Mouse (Mus musculus) embryonic facial prominence, embryonic 13.5 days (tissue): ENCODE measurements around the gene Myl6b. TPM values are rescaled to one million over a fixed set of nuclear protein-coding genes. Genes with fewer than 3 reads are reported as not detected.
A peak's percentile ranks its signal among the peaks of the same experiment; 100 is the strongest.
"Not testable (repeated sequence)": the region's sequence is repeated elsewhere in the genome, so short reads cannot be mapped to it uniquely, and the experiment has no call there.

ENCODE experiments used
- ATAC-seq: fragments of 200-750 bp; cut with Nextera tagmentation; 2 replicates; pipeline ENCODE4 v1.8.0; 2017; ENCODE audit warnings: low read depth; ENCODE audit not compliant: insufficient number of reproducible peaks, insufficient read depth, low FRiP score, low TSS enrichment
- H3K27ac ChIP-seq: fragments of 300-500 bp; sonication (generic); 2 replicates; pipeline ENCODE4 v1.5.1; 2015; ENCODE audit warnings: moderate library complexity, mild to moderate bottlenecking, inconsistent platforms
- H3K27me3 ChIP-seq: fragments of 300-500 bp; sonication (generic); 2 replicates; pipeline ENCODE4 v1.6.1; 2015; ENCODE audit warnings: mild to moderate bottlenecking, inconsistent platforms
- H3K36me3 ChIP-seq: fragments of 300-500 bp; sonication (generic); 2 replicates; pipeline ENCODE4 v1.6.1; 2015; ENCODE audit warnings: mild to moderate bottlenecking, inconsistent platforms
- H3K4me1 ChIP-seq: fragments of 300-500 bp; sonication (generic); 2 replicates; pipeline ENCODE4 v1.6.1; 2015; ENCODE audit warnings: inconsistent platforms
- H3K4me2 ChIP-seq: fragments of 300-500 bp; sonication (generic); 2 replicates; pipeline ENCODE4 v1.6.1; 2015; ENCODE audit warnings: moderate library complexity, mild to moderate bottlenecking, inconsistent platforms
- H3K4me3 ChIP-seq: fragments of 300-500 bp; sonication (generic); 2 replicates; pipeline ENCODE4 v1.5.1; 2015; ENCODE audit warnings: mild to moderate bottlenecking, inconsistent platforms
- H3K9ac ChIP-seq: fragments of 300-500 bp; sonication (generic); 2 replicates; pipeline ENCODE4 v1.6.1; 2015; ENCODE audit warnings: mild to moderate bottlenecking, inconsistent platforms
- H3K9me3 ChIP-seq: fragments of 300-500 bp; sonication (generic); 2 replicates; pipeline ENCODE4 v1.6.1; 2016; ENCODE audit warnings: inconsistent platforms
- WGBS: fragments of 180-500 bp; shearing (Covaris S2); methylation state at CpG from one replicate; pipeline ENCODE4 v1.1.7; 2015; ENCODE audit warnings: mixed read lengths; 5-methylcytosine and 5-hydroxymethylcytosine counted together
- polyA plus RNA-seq: library from polyadenylated mRNA; unstranded; fragments of >200 nt; fragmentation: Nextera tagmentation; extraction: Ambion mirVana; gene quantifications from 2 replicates; pipeline ENCODE4 v1.2.1, GENCODE M21; 2015

Gene Myl6b
- polyA plus RNA-seq, 1 experiment from 2014 or later, result 2.8 TPM

DNA sequence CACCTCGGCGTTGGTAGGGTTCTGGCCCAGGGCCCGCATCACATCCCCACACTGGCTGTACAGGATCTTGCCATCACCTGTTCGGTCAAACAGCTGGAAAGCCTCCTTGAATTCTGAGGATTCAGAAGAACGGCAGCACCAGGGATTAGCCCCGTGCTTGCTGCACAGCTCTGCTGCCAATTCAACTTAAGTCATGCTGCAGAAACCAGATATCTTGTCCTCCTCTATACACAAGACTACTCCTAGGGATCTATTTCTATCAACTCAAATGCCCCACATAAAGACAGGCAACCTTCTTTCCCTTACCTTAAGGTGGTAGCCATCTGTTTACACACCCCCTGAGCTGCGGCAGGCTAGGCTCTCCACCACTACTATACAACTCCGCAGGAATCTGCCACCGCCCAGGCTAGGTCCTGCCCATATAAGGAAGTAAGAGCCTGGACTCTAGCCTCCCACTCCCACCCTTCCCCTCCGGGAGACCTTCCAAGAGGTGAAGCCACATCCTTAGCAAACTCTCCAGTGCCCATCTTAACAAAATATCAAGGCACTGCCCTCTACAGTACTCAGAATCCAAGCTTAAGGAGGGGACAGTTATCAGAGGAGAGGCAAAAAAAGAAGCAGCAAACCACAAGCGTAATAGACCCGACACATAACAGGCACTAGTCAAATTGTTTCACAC lies 5.7 kb downstream of the Myl6b start:
- peak overlapping the region; percentile 84 for H3K4me3 ChIP-seq
- H3K27ac ChIP-seq, result peak overlapping the region; percentile 98
- 22% methylated on average over 12 of the region's 12 CpGs for WGBS
- no peaks in the 10 kb centered on the region for H3K27me3 ChIP-seq
- no peak for ATAC-seq
- H3K9me3 ChIP-seq, result no peaks in the 10 kb centered on the region
- peaks cover 41% of the 10 kb centered on the region for H3K36me3 ChIP-seq
- peak overlapping the region; percentile 79 for H3K4me2 ChIP-seq
- H3K9ac ChIP-seq, result peak overlapping the region; percentile 91
- H3K4me1 ChIP-seq, result peaks cover 40% of the 10 kb centered on the region

- not testable (repeated sequence) for H3K27me3 ChIP-seq, ATAC-seq, H3K9me3 ChIP-seq
- H3K4me3 ChIP-seq, result peak overlapping the region; percentile 84
- 61% methylated on average over 8 of the region's 8 CpGs for WGBS
- H3K4me1 ChIP-seq, result peaks cover 38% of the 10 kb centered on the region
- peaks cover 49% of the 10 kb centered on the region for H3K36me3 ChIP-seq
- peak overlapping the region; percentile 91 for H3K9ac ChIP-seq
- H3K4me2 ChIP-seq, result peak overlapping the region; percentile 79
- peak overlapping the region; percentile 98 for H3K27ac ChIP-seq
Measured at GRCm38 (mm10) chr10:128492051-128492450, 6.4 kb downstream of the Myl6b start.

DNA sequence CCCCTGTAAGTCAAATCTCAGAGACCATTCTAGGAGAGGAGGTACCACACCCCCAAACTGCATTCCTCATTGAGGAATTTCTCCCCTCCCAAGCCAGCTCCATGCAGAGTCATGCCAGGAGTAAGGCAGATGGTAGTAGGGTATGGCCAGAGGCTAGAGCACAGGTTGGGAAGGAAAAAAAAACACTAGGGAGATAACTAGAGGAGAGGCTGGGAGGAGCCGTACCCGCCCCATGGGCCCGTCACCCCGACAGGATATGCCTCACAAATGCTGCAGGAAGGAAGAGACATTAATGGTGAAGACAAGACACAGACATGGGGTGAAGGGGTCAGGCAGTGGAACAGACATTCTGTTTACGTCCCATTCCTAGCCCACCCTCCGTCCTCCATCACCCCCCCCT lies 7.0 kb downstream of the Myl6b start:
- Histone ChIP-seq H3K4me1 (peaks cover 35% of the 10 kb centered on the region), H3K9me3 (no peaks in the 10 kb centered on the region), H3K27me3 (no peaks in the 10 kb centered on the region), H3K4me3 (peak overlapping the region; percentile 84), H3K9ac (peak overlapping the region; percentile 4; the same call in 1 of the 2 replicates), H3K4me2 (peak overlapping the region; percentile 79), H3K36me3 (peaks cover 53% of the 10 kb centered on the region), H3K27ac (0 out of 2 replicates have a peak overlapping the region, but pooled peaks have one; percentile 1)
- WGBS, result 64% methylated on average over 6 of the region's 6 CpGs
- ATAC-seq, result no peak

GRCm38 (mm10) chr10:128490912-128491311 lies 7.6 kb downstream of the Myl6b start:
- peaks cover 35% of the 10 kb centered on the region for H3K4me1 ChIP-seq
- H3K4me3 ChIP-seq, result peak overlapping the region; percentile 84; the same call in 1 of the 2 replicates
- no peak for ATAC-seq
- peak overlapping the region; percentile 79 for H3K4me2 ChIP-seq
- no peaks in the 10 kb centered on the region for H3K9me3 ChIP-seq
- WGBS, result 51% methylated on average over 5 of the region's 5 CpGs
- H3K27me3 ChIP-seq, result no peaks in the 10 kb centered on the region
- H3K27ac ChIP-seq, result no peak overlapping the region
- H3K9ac ChIP-seq, result no peak overlapping the region
- peaks cover 59% of the 10 kb centered on the region for H3K36me3 ChIP-seq

- Histone ChIP-seq H3K4me2 (no peak overlapping the region), H3K9ac (peak overlapping the region; percentile 46), H3K27ac (peak overlapping the region; percentile 28; the same call in 1 of the 2 replicates), H3K36me3 (peaks cover 66% of the 10 kb centered on the region), H3K4me1 (peaks cover 34% of the 10 kb centered on the region), H3K9me3 (no peaks in the 10 kb centered on the region), H3K27me3 (no peaks in the 10 kb centered on the region), H3K4me3 (no peak overlapping the region; the same call in 1 of the 2 replicates)
- ATAC-seq, result no peak
- WGBS, result 57% methylated on average over 5 of the region's 5 CpGs
Measured at GRCm38 (mm10) chr10:128490232-128490631, 8.3 kb downstream of the Myl6b start.

- Histone ChIP-seq H3K4me1 (peaks cover 29% of the 10 kb centered on the region), H3K27ac (peak overlapping the region; percentile 34; the same call in 1 of the 2 replicates), H3K27me3 (no peaks in the 10 kb centered on the region), H3K4me3 (no peak overlapping the region; the same call in 1 of the 2 replicates), H3K9me3 (no peaks in the 10 kb centered on the region), H3K36me3 (peaks cover 69% of the 10 kb centered on the region), H3K9ac (peak overlapping the region; percentile 46), H3K4me2 (no peak overlapping the region)
- 59% methylated on average over 4 of the region's 4 CpGs for WGBS
- ATAC-seq, result no peak
Measured at GRCm38 (mm10) chr10:128489785-128490184, 8.7 kb downstream of the Myl6b start.

DNA sequence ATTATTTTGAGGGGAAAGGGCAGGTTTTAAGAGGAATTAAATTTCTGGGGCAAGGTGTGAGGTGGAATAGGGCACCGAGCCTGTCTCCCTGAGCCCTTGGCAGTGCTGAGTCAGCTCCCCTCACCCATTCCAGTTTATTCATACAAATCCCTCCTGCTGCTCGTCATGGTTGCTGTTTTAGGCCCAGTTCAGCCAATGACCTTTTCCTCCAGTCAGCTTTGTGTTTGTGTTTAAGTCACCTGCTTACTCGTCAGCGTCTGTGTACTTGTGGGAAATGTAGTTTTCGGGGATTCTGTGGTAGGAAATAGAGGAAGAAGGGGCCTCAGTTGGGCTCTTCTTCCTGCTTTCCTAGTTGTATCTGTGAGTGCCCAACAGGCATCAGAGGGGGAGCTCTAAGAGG lies 9.1 kb downstream of the Myl6b start:
- Histone ChIP-seq H3K36me3 (peaks cover 73% of the 10 kb centered on the region), H3K4me1 (peaks cover 25% of the 10 kb centered on the region), H3K27me3 (no peaks in the 10 kb centered on the region)

DNA sequence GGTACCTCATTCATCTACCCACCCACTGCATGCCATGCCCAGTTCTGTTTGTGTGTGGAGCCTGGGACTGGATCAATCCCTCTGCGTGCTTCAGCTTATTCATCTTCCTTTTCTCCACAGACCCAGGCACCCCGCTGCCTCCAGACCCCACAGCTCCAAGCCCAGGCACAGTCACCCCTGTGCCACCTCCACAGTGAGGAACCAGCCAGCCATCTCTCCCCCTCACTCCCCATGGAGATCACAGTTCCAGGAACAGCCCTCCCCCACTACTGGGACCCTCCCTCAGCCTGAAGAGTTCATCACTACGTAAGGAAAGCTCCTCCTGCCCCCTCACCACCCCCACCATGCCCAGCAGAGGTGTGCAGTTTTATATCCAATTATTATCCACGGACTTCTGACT lies 9.7 kb downstream of the Myl6b start:
- Histone ChIP-seq H3K4me2 (no peak overlapping the region), H3K4me1 (peaks cover 25% of the 10 kb centered on the region), H3K27me3 (no peaks in the 10 kb centered on the region), H3K9ac (no peak overlapping the region), H3K27ac (no peak overlapping the region), H3K4me3 (no peak overlapping the region), H3K36me3 (peaks cover 79% of the 10 kb centered on the region), H3K9me3 (no peaks in the 10 kb centered on the region)
- 81% methylated on average over 4 of the region's 4 CpGs for WGBS
- ATAC-seq, result no peak

More for the DNA sequence above, 9.1 kb downstream of the Myl6b start:
- Histone ChIP-seq H3K4me2 (no peak overlapping the region), H3K9ac (no peak overlapping the region; the same call in 1 of the 2 replicates), H3K9me3 (no peaks in the 10 kb centered on the region), H3K4me3 (no peak overlapping the region), H3K27ac (0 out of 2 replicates have a peak overlapping the region, but pooled peaks have one; percentile 34)
- 72% methylated on average over 5 of the region's 5 CpGs for WGBS
- no peak for ATAC-seq

DNA sequence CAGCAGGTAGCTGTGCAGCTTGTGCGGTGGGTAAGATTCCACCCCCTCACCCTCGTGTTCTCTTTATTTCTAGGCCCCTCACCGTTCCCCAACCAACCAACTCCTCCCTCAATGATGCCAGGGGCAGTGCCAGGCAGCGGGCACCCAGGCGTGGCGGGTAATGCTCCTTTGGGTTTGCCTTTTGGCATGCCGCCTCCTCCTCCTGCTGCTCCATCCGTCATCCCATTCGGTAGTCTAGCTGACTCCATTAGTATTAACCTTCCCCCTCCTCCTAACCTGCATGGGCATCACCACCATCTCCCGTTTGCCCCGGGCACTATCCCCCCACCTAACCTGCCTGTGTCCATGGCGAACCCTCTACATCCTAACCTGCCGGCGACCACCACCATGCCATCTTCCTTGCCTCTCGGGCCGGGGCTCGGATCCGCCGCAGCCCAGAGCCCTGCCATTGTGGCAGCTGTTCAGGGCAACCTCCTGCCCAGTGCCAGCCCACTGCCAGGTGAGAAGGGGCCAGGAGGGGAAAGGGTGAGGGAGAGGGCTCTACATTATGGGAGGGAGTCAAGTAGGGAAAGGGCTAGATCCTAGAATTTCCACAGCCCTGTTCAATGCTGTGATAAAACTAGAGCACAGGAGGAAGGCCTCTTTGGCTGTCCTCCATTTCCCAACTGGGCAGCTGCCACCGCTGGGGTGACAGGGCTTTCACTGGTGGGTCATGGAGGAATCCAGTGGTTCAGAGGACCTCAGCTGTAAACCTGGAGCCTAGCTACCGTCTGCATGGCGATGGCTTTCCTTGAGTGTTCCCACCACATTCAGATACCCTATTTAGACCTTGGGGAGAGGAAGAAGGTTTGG lies 10.4 kb downstream of the Myl6b start:
- Histone ChIP-seq H3K27me3 (no peaks in the 10 kb centered on the region), H3K27ac (no peak overlapping the region), H3K4me2 (no peak overlapping the region), H3K9me3 (no peaks in the 10 kb centered on the region), H3K4me1 (peaks cover 25% of the 10 kb centered on the region), H3K4me3 (no peak overlapping the region), H3K36me3 (peaks cover 86% of the 10 kb centered on the region), H3K9ac (no peak overlapping the region)
- WGBS, result 90% methylated on average over 22 of the region's 22 CpGs
- ATAC-seq, result no peak

- Histone ChIP-seq H3K4me3 (no peak overlapping the region), H3K4me2 (no peak overlapping the region), H3K27me3 (no peaks in the 10 kb centered on the region), H3K4me1 (peaks cover 13% of the 10 kb centered on the region), H3K36me3 (peaks cover 97% of the 10 kb centered on the region), H3K9ac (no peak overlapping the region), H3K27ac (no peak overlapping the region), H3K9me3 (no peaks in the 10 kb centered on the region)
- WGBS, result 90% methylated on average over 7 of the region's 7 CpGs
- no peak for ATAC-seq
Measured at GRCm38 (mm10) chr10:128486370-128486769, 12.1 kb downstream of the Myl6b start.

- WGBS, result 86% methylated on average over 12 of the region's 12 CpGs
Measured at GRCm38 (mm10) chr10:128474366-128474765, 24.1 kb downstream of the Myl6b start.

More at GRCm38 (mm10) chr10:128474366-128474765, 24.1 kb downstream of the Myl6b start:
- Histone ChIP-seq H3K4me3 (no peak overlapping the region), H3K27me3 (no peaks in the 10 kb centered on the region), H3K9ac (no peak overlapping the region), H3K27ac (no peak overlapping the region), H3K9me3 (no peaks in the 10 kb centered on the region), H3K4me2 (no peak overlapping the region), H3K4me1 (no peaks in the 10 kb centered on the region), H3K36me3 (peaks cover 93% of the 10 kb centered on the region)
- ATAC-seq, result no peak
